Mouse (Mus musculus) heart, embryonic 11.5 days (tissue): ENCODE measurements around the gene Tmed9. TPM values are rescaled to one million over a fixed set of nuclear protein-coding genes. Genes with fewer than 3 reads are reported as not detected.

ENCODE experiments used
- ATAC-seq: fragments of 200-750 bp; cut with Nextera tagmentation; replicated peaks from 2 replicates; pipeline ENCODE4 v1.8.0; 2017; ENCODE audit warnings: moderate library complexity; ENCODE audit not compliant: insufficient number of reproducible peaks, low FRiP score, low TSS enrichment
- H3K27ac ChIP-seq: fragments of 300-500 bp; sonication (generic); 2 replicates; pipeline ENCODE4 v1.5.1; 2014; ENCODE audit warnings: mild to moderate bottlenecking, low read depth, low read length
- H3K27me3 ChIP-seq: fragments of 300-500 bp; sonication (generic); 2 replicates; pipeline ENCODE4 v1.6.1; 2014; ENCODE audit warnings: mild to moderate bottlenecking, low read length, mixed read lengths; ENCODE audit not compliant: control insufficient read depth, insufficient read depth
- H3K36me3 ChIP-seq: fragments of 300-500 bp; sonication (generic); 2 replicates; pipeline ENCODE4 v1.6.1; 2014; ENCODE audit warnings: mild to moderate bottlenecking, low read length, moderate library complexity, mixed read lengths; ENCODE audit not compliant: control insufficient read depth, insufficient read depth
- H3K4me1 ChIP-seq: fragments of 300-500 bp; sonication (generic); 2 replicates; pipeline ENCODE4 v1.6.1; 2014; ENCODE audit warnings: low read length; ENCODE audit not compliant: control insufficient read depth, insufficient read depth
- H3K4me2 ChIP-seq: fragments of 300-500 bp; sonication (generic); 2 replicates; pipeline ENCODE4 v1.6.1; 2014; ENCODE audit warnings: mild to moderate bottlenecking, moderate library complexity
- H3K4me3 ChIP-seq: fragments of 300-500 bp; sonication (generic); 2 replicates; pipeline ENCODE4 v1.5.1; 2014; ENCODE audit warnings: low read depth, low read length
- H3K9ac ChIP-seq: fragments of 300-500 bp; sonication (generic); 2 replicates; pipeline ENCODE4 v1.6.1; 2014; ENCODE audit warnings: mild to moderate bottlenecking, low read depth, low read length, moderate library complexity
- H3K9me3 ChIP-seq: fragments of 300-500 bp; sonication (generic); replicated peaks from 2 replicates; pipeline ENCODE4 v1.6.1; 2016; ENCODE audit warnings: low read length; ENCODE audit not compliant: control insufficient read depth
- WGBS: fragments of 180-500 bp; shearing (Covaris S2); extraction: QIAGEN DNeasy Blood & Tissue Kit; methylation state at CpG from one replicate; pipeline ENCODE4 v1.1.7; 2014; ENCODE audit not compliant: insufficient replicate concordance; 5-methylcytosine and 5-hydroxymethylcytosine counted together
- polyA plus RNA-seq: library from polyadenylated mRNA; unstranded; fragments of >200 nt; fragmentation: Nextera tagmentation; extraction: Ambion mirVana; gene quantifications from 2 replicates; pipeline ENCODE4 v1.2.1, GENCODE M21; 2014

The Tmed9 gene
- polyA plus RNA-seq, 1 experiment from 2014 or later = 63.3 TPM

- Histone ChIP-seq H3K4me1 (peaks cover 8% of the 10 kb centered on the region), H3K4me2 (peak overlapping the region; percentile 65), H3K27me3 (no peaks in the 10 kb centered on the region), H3K9ac (peak overlapping the region; percentile 90), H3K36me3 (peaks cover 20% of the 10 kb centered on the region), H3K9me3 (no peaks in the 10 kb centered on the region), H3K4me3 (peak overlapping the region; percentile 89), H3K27ac (peak overlapping the region; percentile 52; the same call in 1 of the 2 replicates)
- 4% methylated on average over 29 of the region's 29 CpGs for WGBS
- ATAC-seq = peak; percentile 96
Measured at GRCm38 (mm10) chr13:55592512-55593253, 19.2 kb downstream of the Tmed9 start.

- Histone ChIP-seq H3K27ac (peak overlapping the region; percentile 52; the same call in 1 of the 2 replicates), H3K9ac (peak overlapping the region; percentile 90), H3K27me3 (no peaks in the 10 kb centered on the region), H3K4me1 (peaks cover 8% of the 10 kb centered on the region), H3K4me3 (peak overlapping the region; percentile 89), H3K9me3 (no peaks in the 10 kb centered on the region), H3K4me2 (peak overlapping the region; percentile 77), H3K36me3 (peaks cover 24% of the 10 kb centered on the region)
- peak; percentile 42; the same call in 1 of the 2 replicates for ATAC-seq
- WGBS = under 1% methylated on average over 31 of the region's 31 CpGs
Measured at GRCm38 (mm10) chr13:55593254-55593747, 19.8 kb downstream of the Tmed9 start.

- no peaks in the 10 kb centered on the region for H3K27me3 ChIP-seq
- no peak overlapping the region for H3K27ac ChIP-seq
- no peaks in the 10 kb centered on the region for H3K9me3 ChIP-seq
- no peak overlapping the region for H3K4me3 ChIP-seq
- H3K4me2 ChIP-seq = no peak overlapping the region
- H3K36me3 ChIP-seq = peaks cover 24% of the 10 kb centered on the region
- no peak overlapping the region for H3K9ac ChIP-seq
- ATAC-seq = no peak
- peaks cover 8% of the 10 kb centered on the region for H3K4me1 ChIP-seq
- WGBS = 89% methylated on average over 12 of the region's 12 CpGs
Measured at GRCm38 (mm10) chr13:55595375-55595774, 21.8 kb downstream of the Tmed9 start.

GRCm38 (mm10) chr13:55596802-55597201 lies 23.3 kb downstream of the Tmed9 start:
- peaks cover 13% of the 10 kb centered on the region for H3K4me1 ChIP-seq
- H3K4me3 ChIP-seq = no peak overlapping the region
- WGBS = 90% methylated on average over 12 of the region's 12 CpGs
- peaks cover 24% of the 10 kb centered on the region for H3K36me3 ChIP-seq
- H3K27me3 ChIP-seq = no peaks in the 10 kb centered on the region
- no peak overlapping the region for H3K27ac ChIP-seq
- no peak for ATAC-seq
- H3K9me3 ChIP-seq = no peaks in the 10 kb centered on the region
- no peak overlapping the region for H3K4me2 ChIP-seq
- no peak overlapping the region for H3K9ac ChIP-seq

- 10% methylated on average over 50 of the region's 51 CpGs for WGBS
- Histone ChIP-seq H3K4me3 (peak within 1 kb of the TSS; percentile 79), H3K27ac (no peak within 1 kb of the TSS), H3K27me3 (no peaks in the 10 kb centered on the region), H3K36me3 (peaks cover 28% of the 10 kb centered on the region), H3K4me2 (peak within 1 kb of the TSS; percentile 67), H3K4me1 (peaks cover 8% of the 10 kb centered on the region; the same call in 1 of the 2 replicates), H3K9ac (peak within 1 kb of the TSS; percentile 82), H3K9me3 (no peaks in the 10 kb centered on the region)
- peak; percentile 82 for ATAC-seq
Measured at GRCm38 (mm10) chr13:55599566-55600540, 26.3 kb downstream of the Tmed9 start, which contains the start of gene B4galt7. B4galt7 (plus strand) TSS chr13:55599896.

GRCm38 (mm10) chr13:55600657-55601056 lies 27.1 kb downstream of the Tmed9 start:
- no peaks in the 10 kb centered on the region for H3K9me3 ChIP-seq
- H3K9ac ChIP-seq = peak overlapping the region; percentile 82
- H3K27ac ChIP-seq = no peak overlapping the region
- WGBS = 22% methylated on average over 9 of the region's 9 CpGs
- no peak for ATAC-seq
- H3K4me2 ChIP-seq = peak overlapping the region; percentile 67
- H3K36me3 ChIP-seq = peaks cover 22% of the 10 kb centered on the region
- H3K27me3 ChIP-seq = no peaks in the 10 kb centered on the region
- H3K4me3 ChIP-seq = peak overlapping the region; percentile 79
- H3K4me1 ChIP-seq = peaks cover 5% of the 10 kb centered on the region; the same call in 1 of the 2 replicates

GRCm38 (mm10) chr13:55601611-55602010 lies 28.1 kb downstream of the Tmed9 start:
- ATAC-seq = no peak
- H3K27ac ChIP-seq = no peak overlapping the region
- peaks cover 5% of the 10 kb centered on the region; the same call in 1 of the 2 replicates for H3K4me1 ChIP-seq
- H3K9me3 ChIP-seq = no peaks in the 10 kb centered on the region
- H3K36me3 ChIP-seq = peaks cover 21% of the 10 kb centered on the region
- H3K4me2 ChIP-seq = no peak overlapping the region
- no peaks in the 10 kb centered on the region for H3K27me3 ChIP-seq
- 2% methylated on average over 3 of the region's 3 CpGs for WGBS
- H3K9ac ChIP-seq = no peak overlapping the region
- no peak overlapping the region for H3K4me3 ChIP-seq

GRCm38 (mm10) chr13:55604606-55605005 lies 31.1 kb downstream of the Tmed9 start:
- H3K36me3 ChIP-seq = peaks cover 14% of the 10 kb centered on the region; the same call in 1 of the 2 replicates
- H3K27me3 ChIP-seq = no peaks in the 10 kb centered on the region
- no peak overlapping the region for H3K27ac ChIP-seq
- ATAC-seq = no peak
- no peak overlapping the region for H3K4me3 ChIP-seq
- 87% methylated on average over 3 of the region's 3 CpGs for WGBS
- no peak overlapping the region for H3K9ac ChIP-seq
- H3K4me2 ChIP-seq = no peak overlapping the region
- peaks cover 5% of the 10 kb centered on the region; the same call in 1 of the 2 replicates for H3K4me1 ChIP-seq
- no peaks in the 10 kb centered on the region for H3K9me3 ChIP-seq
